Mouse (Mus musculus): Measurements from ENCODE around the gene Sprr2h. TPM values are rescaled to one million over a fixed set of nuclear protein-coding genes. Genes with fewer than 3 reads are reported as not detected.

The Sprr2h gene
- not detected in 2 replicates for polyA plus RNA-seq (2015; fragmentation: Nextera tagmentation; extraction: Ambion mirVana)

GRCm38 (mm10) chr3:92385385-92385784 is at the start of gene Sprr2h:
Gene Sprr2h (plus strand): TSS chr3:92385685.
- no peak for ATAC-seq (ENCODE audit: low read depth)
- H3K9ac ChIP-seq: no peak within 1 kb of the TSS
- no peaks in the 10 kb centered on the region for H3K36me3 ChIP-seq
- H3K27me3 ChIP-seq: no peaks in the 10 kb centered on the region
- H3K27ac ChIP-seq: no peak within 1 kb of the TSS
- 39% methylated on average over 1 of the region's 1 CpGs for WGBS (ENCODE audit: insufficient replicate concordance)
- DNase-seq: no peak
- no peak within 1 kb of the TSS for H3K4me3 ChIP-seq (replicated peaks)
- H3K4me2 ChIP-seq: no peak within 1 kb of the TSS
- H3K4me1 ChIP-seq (replicated peaks): no peaks in the 10 kb centered on the region
- no peaks in the 10 kb centered on the region for H3K9me3 ChIP-seq (replicated peaks)

- ATAC-seq (ENCODE audit: low read depth) (no peak), DNase-seq (no peak)
- Histone ChIP-seq H3K4me3 (replicated peaks) (no peak overlapping the region), H3K4me1 (replicated peaks) (no peaks in the 10 kb centered on the region), H3K4me2 (no peak overlapping the region), H3K27ac (no peak overlapping the region), H3K27me3 (no peaks in the 10 kb centered on the region), H3K36me3 (no peaks in the 10 kb centered on the region), H3K9me3 (replicated peaks) (no peaks in the 10 kb centered on the region), H3K9ac (no peak overlapping the region)
- WGBS (ENCODE audit: insufficient replicate concordance): 63% methylated on average over 1 of the region's 1 CpGs
Measured at GRCm38 (mm10) chr3:92336278-92336677, 49.2 kb upstream of the Sprr2h start.

- H3K9me3 ChIP-seq (replicated peaks): no peaks in the 10 kb centered on the region
- H3K4me2 ChIP-seq: no peak within 1 kb of the TSS
- H3K27me3 ChIP-seq: no peaks in the 10 kb centered on the region
- H3K9ac ChIP-seq: no peak within 1 kb of the TSS
- DNase-seq (no peak), ATAC-seq (ENCODE audit: low read depth) (no peak)
- H3K27ac ChIP-seq: no peak within 1 kb of the TSS
- H3K36me3 ChIP-seq: no peaks in the 10 kb centered on the region
- 78% methylated on average over 5 of the region's 5 CpGs for WGBS (ENCODE audit: insufficient replicate concordance)
- no peaks in the 10 kb centered on the region for H3K4me1 ChIP-seq (replicated peaks)
- H3K4me3 ChIP-seq (replicated peaks): no peak within 1 kb of the TSS
Measured at GRCm38 (mm10) chr3:92338840-92339239, 46.6 kb upstream of the Sprr2h start, which contains the start of gene Sprr2d. Gene Sprr2d (plus strand): TSS chr3:92339140.

GRCm38 (mm10) chr3:92351843-92352242 is 33.6 kb upstream of the Sprr2h start, which contains the start of gene Sprr2e:
Gene Sprr2e (plus strand): TSS chr3:92352143.
- Histone ChIP-seq H3K4me1 (replicated peaks) (no peaks in the 10 kb centered on the region), H3K9me3 (replicated peaks) (no peaks in the 10 kb centered on the region), H3K27me3 (no peaks in the 10 kb centered on the region), H3K4me3 (replicated peaks) (no peak within 1 kb of the TSS), H3K27ac (no peak within 1 kb of the TSS), H3K4me2 (no peak within 1 kb of the TSS), H3K9ac (no peak within 1 kb of the TSS), H3K36me3 (no peaks in the 10 kb centered on the region)
- no peak for ATAC-seq (ENCODE audit: low read depth)
- DNase-seq: no peak
- 60% methylated on average over 2 of the region's 2 CpGs for WGBS (ENCODE audit: insufficient replicate concordance)

- H3K4me2 ChIP-seq: no peak overlapping the region
- no peaks in the 10 kb centered on the region for H3K4me1 ChIP-seq (replicated peaks)
- no peak for DNase-seq
- no peak for ATAC-seq (ENCODE audit: low read depth)
- H3K4me3 ChIP-seq (replicated peaks): no peak overlapping the region
- H3K9ac ChIP-seq: no peak overlapping the region
- H3K27me3 ChIP-seq: no peaks in the 10 kb centered on the region
- no peak overlapping the region for H3K27ac ChIP-seq
- H3K36me3 ChIP-seq: no peaks in the 10 kb centered on the region
- H3K9me3 ChIP-seq (replicated peaks): no peaks in the 10 kb centered on the region
Measured at GRCm38 (mm10) chr3:92361619-92362018, 23.9 kb upstream of the Sprr2h start.

GRCm38 (mm10) chr3:92364887-92365286 is 20.6 kb upstream of the Sprr2h start, which contains the start of gene Sprr2f:
Gene Sprr2f (plus strand): TSS chr3:92365187.
- no peak for DNase-seq
- Histone ChIP-seq H3K36me3 (no peaks in the 10 kb centered on the region), H3K27ac (no peak within 1 kb of the TSS), H3K4me1 (replicated peaks) (no peaks in the 10 kb centered on the region), H3K27me3 (no peaks in the 10 kb centered on the region), H3K4me2 (no peak within 1 kb of the TSS), H3K4me3 (replicated peaks) (no peak within 1 kb of the TSS), H3K9me3 (replicated peaks) (no peaks in the 10 kb centered on the region), H3K9ac (no peak within 1 kb of the TSS)
- WGBS (ENCODE audit: insufficient replicate concordance): 37% methylated on average over 3 of the region's 3 CpGs
- ATAC-seq (ENCODE audit: low read depth): no peak

GRCm38 (mm10) chr3:92373613-92374012 is 11.9 kb upstream of the Sprr2h start:
- 48% methylated on average over 2 of the region's 2 CpGs for WGBS (ENCODE audit: insufficient replicate concordance)
- Histone ChIP-seq H3K27me3 (no peaks in the 10 kb centered on the region), H3K9ac (no peak overlapping the region), H3K4me3 (replicated peaks) (no peak overlapping the region), H3K4me2 (no peak overlapping the region), H3K27ac (no peak overlapping the region), H3K9me3 (replicated peaks) (no peaks in the 10 kb centered on the region), H3K36me3 (no peaks in the 10 kb centered on the region), H3K4me1 (replicated peaks) (no peaks in the 10 kb centered on the region)
- ATAC-seq (ENCODE audit: low read depth) (no peak), DNase-seq (no peak)

GRCm38 (mm10) chr3:92394301-92394700 is 8.8 kb downstream of the Sprr2h start:
- Histone ChIP-seq H3K4me3 (replicated peaks) (no peak overlapping the region), H3K4me2 (no peak overlapping the region), H3K9me3 (replicated peaks) (no peaks in the 10 kb centered on the region), H3K27ac (no peak overlapping the region), H3K4me1 (replicated peaks) (no peaks in the 10 kb centered on the region), H3K27me3 (no peaks in the 10 kb centered on the region), H3K36me3 (no peaks in the 10 kb centered on the region), H3K9ac (no peak overlapping the region)
- ATAC-seq (ENCODE audit: low read depth) (no peak), DNase-seq (no peak)
- WGBS (ENCODE audit: insufficient replicate concordance): 24% methylated on average over 1 of the region's 1 CpGs

GRCm38 (mm10) chr3:92407691-92408090 is 22.2 kb downstream of the Sprr2h start, which contains the start of gene Sprr2i:
Gene Sprr2i (plus strand): TSS chr3:92407991.
- no peak within 1 kb of the TSS for H3K9ac ChIP-seq
- no peaks in the 10 kb centered on the region for H3K9me3 ChIP-seq (replicated peaks)
- DNase-seq (no peak), ATAC-seq (ENCODE audit: low read depth) (no peak)
- no peaks in the 10 kb centered on the region for H3K27me3 ChIP-seq
- no peak within 1 kb of the TSS for H3K4me3 ChIP-seq (replicated peaks)
- WGBS (ENCODE audit: insufficient replicate concordance): 67% methylated on average over 2 of the region's 2 CpGs
- H3K4me2 ChIP-seq: no peak within 1 kb of the TSS
- no peaks in the 10 kb centered on the region for H3K36me3 ChIP-seq
- H3K4me1 ChIP-seq (replicated peaks): no peaks in the 10 kb centered on the region
- H3K27ac ChIP-seq: no peak within 1 kb of the TSS

- Histone ChIP-seq H3K4me3 (replicated peaks) (no peak within 1 kb of the TSS), H3K4me2 (no peak within 1 kb of the TSS), H3K9me3 (replicated peaks) (no peaks in the 10 kb centered on the region), H3K27ac (no peak within 1 kb of the TSS), H3K27me3 (no peaks in the 10 kb centered on the region), H3K4me1 (replicated peaks) (no peaks in the 10 kb centered on the region), H3K36me3 (no peaks in the 10 kb centered on the region), H3K9ac (no peak within 1 kb of the TSS)
- DNase-seq: no peak
- no peak for ATAC-seq (ENCODE audit: low read depth)
- WGBS (ENCODE audit: insufficient replicate concordance): 64% methylated on average over 2 of the region's 2 CpGs
Measured at GRCm38 (mm10) chr3:92417782-92418181, 32.3 kb downstream of the Sprr2h start, which contains the start of gene Sprr2j-ps. Gene Sprr2j-ps (plus strand): TSS chr3:92418082.

- Histone ChIP-seq H3K4me3 (replicated peaks) (no peak within 1 kb of the TSS), H3K27me3 (no peaks in the 10 kb centered on the region), H3K4me2 (no peak within 1 kb of the TSS), H3K9ac (no peak within 1 kb of the TSS), H3K27ac (no peak within 1 kb of the TSS), H3K36me3 (no peaks in the 10 kb centered on the region), H3K4me1 (replicated peaks) (no peaks in the 10 kb centered on the region), H3K9me3 (replicated peaks) (no peaks in the 10 kb centered on the region)
- no peak for DNase-seq
- 68% methylated on average over 6 of the region's 6 CpGs for WGBS (ENCODE audit: insufficient replicate concordance)
- ATAC-seq (ENCODE audit: low read depth): no peak
Measured at GRCm38 (mm10) chr3:92429323-92429722, 43.8 kb downstream of the Sprr2h start, which contains the start of gene Gm9774. Gene Gm9774 (minus strand): TSS chr3:92429423.

- no peak within 1 kb of the TSS for H3K4me2 ChIP-seq
- H3K4me3 ChIP-seq (replicated peaks): no peak within 1 kb of the TSS
- no peaks in the 10 kb centered on the region for H3K27me3 ChIP-seq
- H3K36me3 ChIP-seq: no peaks in the 10 kb centered on the region
- no peaks in the 10 kb centered on the region for H3K9me3 ChIP-seq (replicated peaks)
- 75% methylated on average over 2 of the region's 2 CpGs for WGBS (ENCODE audit: insufficient replicate concordance)
- H3K4me1 ChIP-seq (replicated peaks): no peaks in the 10 kb centered on the region
- H3K9ac ChIP-seq: no peak within 1 kb of the TSS
- DNase-seq: no peak
- ATAC-seq (ENCODE audit: low read depth): no peak
- no peak within 1 kb of the TSS for H3K27ac ChIP-seq
Measured at GRCm38 (mm10) chr3:92432282-92432681, 46.8 kb downstream of the Sprr2h start, which contains the start of gene Sprr2k. Gene Sprr2k (plus strand): TSS chr3:92432582.
